Mouse (Mus musculus): Measurements from ENCODE around the gene Fbxw4. TPM values are rescaled to one million over a fixed set of nuclear protein-coding genes. Genes with fewer than 3 reads are reported as not detected.

Gene Fbxw4
- total RNA-seq, 2 experiments from 2014 or later, result 23.3 to 24.7 TPM

DNA sequence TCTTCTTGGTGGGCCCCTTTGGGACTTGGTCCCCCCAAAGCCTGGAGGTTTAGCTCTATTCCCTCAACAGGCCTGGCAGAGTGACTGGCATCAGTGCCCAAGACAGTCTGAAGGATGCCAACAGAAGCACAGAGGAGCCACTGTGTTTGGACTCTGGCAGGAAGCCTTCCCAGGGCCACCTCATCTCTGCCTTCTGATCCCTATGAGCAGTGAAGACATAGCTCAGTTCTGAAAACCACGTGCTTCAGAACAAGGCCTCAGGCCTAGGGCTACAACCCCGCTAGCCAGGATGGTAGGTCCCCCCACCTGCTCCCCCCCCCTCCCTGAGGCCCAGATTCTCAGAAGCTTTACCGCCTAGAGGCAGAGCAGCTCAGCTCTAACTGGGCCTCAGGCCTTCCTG is 45.2 kb downstream of the Fbxw4 start:
- DNase-seq, result no peak

- DNase-seq, result peak; percentile 34
Observed at GRCm38 (mm10) chr19:45614375-45614774, 45.7 kb downstream of the Fbxw4 start.

GRCm38 (mm10) chr19:45610823-45611222 is 49.3 kb downstream of the Fbxw4 start:
- DNase-seq, result no peak

DNA sequence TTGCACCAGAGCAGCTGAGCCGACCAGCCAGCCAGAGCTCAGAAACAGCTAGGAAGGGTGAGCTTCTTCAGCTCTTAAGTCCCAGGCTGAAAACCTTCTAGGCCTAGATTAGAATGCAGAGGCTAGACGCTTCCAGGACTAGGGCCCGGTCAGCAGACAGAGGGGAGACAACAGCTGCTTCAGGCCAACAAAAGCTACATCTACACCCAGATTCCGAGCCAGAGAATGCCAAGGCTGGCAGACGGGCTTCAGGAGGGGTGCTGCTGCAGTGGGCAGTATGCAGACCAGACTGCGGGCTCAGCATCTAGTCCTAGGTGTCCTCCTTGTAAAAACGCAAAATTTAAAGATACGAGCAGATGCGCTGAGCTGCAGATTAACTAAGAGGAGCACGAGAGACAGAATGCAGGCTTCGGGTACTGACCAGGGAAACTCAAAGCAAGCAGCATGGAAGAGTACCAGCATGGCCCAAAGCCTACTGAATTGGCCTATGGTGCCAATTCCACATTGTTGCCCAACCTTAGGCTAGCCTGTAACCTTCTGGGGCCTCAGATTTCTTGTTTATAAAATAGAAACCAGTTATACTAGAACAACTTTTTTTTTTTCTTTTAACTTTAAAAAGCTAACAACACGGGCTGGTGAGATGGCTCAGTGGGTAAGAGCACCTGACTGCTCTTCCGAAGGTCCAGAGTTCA is 51.3 kb downstream of the Fbxw4 start:
- DNase-seq, result no peak

DNA sequence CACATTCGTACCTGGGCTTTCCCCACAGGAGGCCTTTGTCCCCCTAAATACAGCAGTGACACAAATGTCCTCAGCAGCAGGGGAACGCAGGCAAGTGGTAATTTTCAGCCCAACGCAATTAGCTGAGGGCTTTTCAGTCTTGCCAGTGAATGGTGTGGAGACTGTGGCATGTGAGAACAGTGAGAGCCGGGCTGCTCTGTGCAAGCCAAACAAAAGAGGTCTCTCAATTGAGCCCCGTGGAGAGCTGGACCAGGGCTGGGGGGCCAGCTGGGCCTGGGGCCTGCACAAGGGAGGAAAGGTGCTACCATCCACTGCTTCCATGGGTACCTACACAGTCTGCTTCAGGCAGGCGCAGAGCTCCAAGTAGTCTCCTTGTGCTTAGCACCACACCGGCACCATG is 52.6 kb downstream of the Fbxw4 start:
- DNase-seq, result no peak

- no peak for DNase-seq
Observed at GRCm38 (mm10) chr19:45606701-45607100, 53.4 kb downstream of the Fbxw4 start.

- no peak for DNase-seq
Observed at GRCm38 (mm10) chr19:45602606-45603005, 57.5 kb downstream of the Fbxw4 start.

- no peak for DNase-seq
Observed at GRCm38 (mm10) chr19:45597106-45597505, 63.0 kb downstream of the Fbxw4 start.

DNA sequence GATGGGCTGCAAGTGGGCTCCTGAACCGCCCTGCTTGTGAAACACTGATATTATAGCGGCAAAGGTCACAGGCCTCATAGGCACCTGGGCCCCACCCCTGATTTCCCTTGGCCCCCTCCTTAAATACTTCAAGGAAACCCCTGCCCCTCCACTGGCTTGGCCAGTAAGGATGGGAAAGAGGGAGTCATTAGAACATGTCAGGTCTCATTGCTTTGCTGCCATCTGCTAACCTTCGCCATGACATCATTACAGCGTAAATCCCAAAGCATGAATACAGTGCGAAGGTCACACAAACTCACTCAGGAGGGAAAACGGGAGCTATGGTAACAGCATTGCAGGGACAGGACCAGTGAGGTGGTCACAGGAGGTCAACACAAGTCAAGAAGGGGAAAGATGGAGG is 63.7 kb downstream of the Fbxw4 start:
- DNase-seq, result no peak

DNA sequence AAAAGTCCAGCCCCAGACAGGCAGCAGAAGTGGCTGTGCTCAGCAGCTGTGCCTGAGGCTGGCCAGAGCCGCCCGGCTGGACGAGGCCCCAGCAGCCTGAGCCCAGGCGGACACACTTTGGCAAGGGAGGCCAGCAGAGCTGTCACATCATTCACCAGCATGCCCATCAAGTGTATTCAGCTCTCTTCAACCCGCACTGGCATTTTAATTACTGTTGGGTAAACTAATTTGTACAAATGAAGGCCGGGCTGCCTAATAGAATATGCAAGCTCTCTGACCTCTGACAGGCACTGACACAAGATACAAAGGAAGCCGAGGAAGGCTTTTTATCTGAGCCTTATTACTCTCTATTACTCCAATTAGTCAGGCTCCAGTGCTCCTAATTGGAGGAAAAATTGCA is 64.1 kb downstream of the Fbxw4 start:
- DNase-seq, result peak; percentile 52

DNA sequence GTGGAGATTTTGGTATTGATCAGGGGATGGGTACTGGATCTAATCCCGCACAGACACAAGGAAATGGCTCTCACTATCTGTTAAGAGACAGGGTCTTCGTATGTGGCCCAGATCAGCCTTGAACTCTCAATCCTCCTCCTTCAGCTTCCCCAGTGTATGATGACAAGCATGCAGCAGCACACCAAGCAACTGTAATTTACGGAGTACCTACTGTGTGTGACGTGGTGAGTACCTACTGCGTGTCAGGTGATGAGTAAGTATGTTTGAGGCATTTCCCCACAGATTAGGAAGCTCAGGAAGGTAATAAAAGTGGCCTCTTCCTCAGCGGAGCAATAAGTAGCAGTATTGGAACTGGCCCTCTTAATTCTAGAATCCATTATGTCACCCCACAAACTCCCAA is 64.6 kb downstream of the Fbxw4 start:
- no peak for DNase-seq

- DNase-seq, result no peak
Observed at GRCm38 (mm10) chr19:45594079-45594478, 66.0 kb downstream of the Fbxw4 start.

GRCm38 (mm10) chr19:45592916-45593315 is 67.2 kb downstream of the Fbxw4 start:
- DNase-seq, result no peak

DNA sequence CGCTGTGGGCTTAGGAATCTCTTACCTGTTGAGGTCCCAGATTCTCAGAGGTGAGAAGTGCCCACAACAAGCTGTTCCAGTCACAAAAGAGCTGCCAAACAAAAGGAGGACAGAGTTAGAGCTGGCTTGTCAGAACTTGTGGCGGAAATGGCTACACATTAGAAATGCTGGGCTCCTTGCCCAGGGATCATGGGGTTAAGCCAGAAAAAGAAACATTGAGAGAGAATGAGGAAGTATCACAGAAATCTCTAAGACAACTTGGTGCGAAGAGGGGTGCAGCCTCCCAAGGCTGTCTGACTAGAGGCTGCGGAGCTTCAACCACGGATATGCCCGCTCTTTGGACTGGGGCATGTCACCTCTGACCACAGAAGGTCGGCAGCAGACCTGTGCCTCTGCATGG is 68.4 kb downstream of the Fbxw4 start:
- DNase-seq, result peak; percentile 57

DNA sequence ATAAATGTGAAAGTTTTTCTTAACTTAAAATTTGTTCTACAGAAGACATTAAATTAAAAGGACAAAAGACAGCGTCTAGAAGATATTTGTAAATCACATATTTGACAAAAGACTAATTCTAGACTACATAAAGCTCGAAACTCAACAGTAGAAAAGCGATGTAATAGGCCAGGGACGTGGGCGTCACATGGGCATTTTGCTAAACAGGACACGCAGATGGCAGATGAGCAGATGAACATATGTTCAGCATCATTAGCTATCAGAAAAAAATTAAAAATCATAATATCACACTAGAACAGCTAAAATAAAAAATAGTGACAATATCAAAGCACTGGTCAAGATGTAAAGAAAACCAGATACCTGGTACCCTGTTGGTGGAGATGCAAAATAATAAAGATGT is 70.4 kb downstream of the Fbxw4 start:
- DNase-seq, result no peak

- no peak for DNase-seq
Observed at GRCm38 (mm10) chr19:45587509-45588292, 72.4 kb downstream of the Fbxw4 start.

GRCm38 (mm10) chr19:45586850-45587249 is 73.3 kb downstream of the Fbxw4 start:
- DNase-seq, result no peak

DNA sequence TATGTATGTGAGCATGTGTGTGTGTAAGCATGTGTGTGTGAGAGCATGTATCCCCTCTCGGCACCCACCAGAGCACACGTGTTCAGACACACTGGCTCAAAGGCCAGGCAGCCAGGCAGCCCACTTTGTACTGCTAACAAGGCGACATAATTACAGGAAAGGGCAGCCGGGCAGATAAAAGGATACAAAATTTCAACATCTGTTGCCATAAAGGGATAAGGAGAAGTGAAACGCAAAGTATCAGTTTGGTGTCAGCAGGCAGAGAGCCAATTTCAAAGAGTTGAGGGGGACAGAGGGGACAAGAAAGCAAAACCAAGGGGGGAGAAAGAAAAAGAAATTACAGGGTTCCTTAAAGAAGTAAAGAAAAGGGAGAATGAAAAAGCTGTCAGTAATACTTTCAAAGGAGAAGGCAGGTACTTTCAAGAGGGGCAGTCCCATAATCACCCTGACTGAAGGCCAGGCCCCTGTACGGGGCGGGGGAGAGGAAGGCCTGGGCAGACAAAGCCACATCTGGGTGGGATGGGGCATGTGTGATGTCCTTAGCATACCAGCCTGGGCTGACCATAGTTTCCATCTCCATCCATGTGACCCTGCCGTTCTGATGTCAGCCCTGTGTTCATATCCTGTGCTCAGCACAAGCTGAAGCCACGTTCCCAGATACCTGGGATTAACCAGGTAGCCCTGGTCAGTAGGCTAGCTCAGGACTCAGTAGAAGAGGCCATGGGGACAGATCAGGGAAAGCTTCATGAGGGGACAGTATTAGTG is 75.1 kb downstream of the Fbxw4 start:
- DNase-seq, result no peak

DNA sequence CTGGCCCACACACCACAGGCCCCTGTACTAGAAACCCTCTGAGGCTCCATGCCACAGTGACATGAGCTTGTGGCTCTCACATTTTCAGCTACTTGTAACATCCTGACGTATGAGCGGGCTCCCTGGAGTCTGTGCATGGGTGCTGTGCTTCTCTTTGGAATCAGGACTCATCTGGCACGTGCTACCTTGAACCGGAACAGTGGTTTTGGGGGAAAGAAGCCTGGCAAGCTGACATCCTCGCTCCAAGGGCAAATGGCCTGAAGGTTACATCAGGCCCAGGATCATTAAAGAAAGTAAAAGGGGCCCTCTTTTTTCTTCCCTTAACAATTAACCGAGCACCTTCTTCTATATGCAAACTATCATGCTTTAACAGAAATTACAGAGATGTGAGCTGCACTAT is 77.0 kb downstream of the Fbxw4 start:
- DNase-seq, result no peak

DNA sequence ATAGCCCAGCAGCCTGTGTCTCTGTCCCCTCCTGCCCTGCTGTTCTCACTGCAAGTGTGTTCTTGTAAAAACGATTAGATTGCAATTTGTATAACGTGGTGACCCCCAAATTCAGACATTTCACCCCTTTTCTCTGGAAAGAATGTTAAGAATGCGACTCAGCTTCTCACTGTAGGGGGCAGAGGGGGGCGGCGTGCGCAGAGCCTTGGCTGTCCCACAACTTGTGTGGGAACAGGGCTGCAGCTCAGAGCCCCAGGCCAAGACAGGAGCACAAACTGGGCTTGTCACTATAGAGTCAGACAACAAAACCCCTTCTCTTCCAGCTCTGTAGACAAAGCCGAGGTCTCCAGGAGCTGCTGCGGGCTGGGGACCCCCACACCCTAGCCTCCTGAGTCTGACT is 78.0 kb downstream of the Fbxw4 start:
- no peak for DNase-seq

DNA sequence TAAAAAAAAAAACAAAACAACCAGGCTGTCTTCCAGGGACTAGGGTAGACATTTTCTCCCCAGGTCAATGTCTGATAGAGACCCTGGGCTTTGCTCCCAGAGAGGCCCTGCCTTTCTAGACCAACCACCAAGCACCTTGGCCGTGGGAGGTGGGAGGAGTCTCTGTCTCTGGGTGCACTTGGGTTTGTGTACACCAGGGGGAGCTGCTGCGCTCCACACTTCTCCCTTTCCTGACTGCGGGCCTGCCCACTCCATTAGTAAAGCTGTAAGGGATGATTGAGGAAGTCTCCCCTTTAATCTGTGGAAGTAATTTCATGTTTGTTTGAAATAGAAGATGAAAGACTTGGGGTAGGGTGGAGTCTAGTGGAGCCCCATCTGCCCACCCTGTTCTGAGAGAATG is 78.9 kb downstream of the Fbxw4 start:
- peak; percentile 69 for DNase-seq

GRCm38 (mm10) chr19:45580235-45580634 is 79.9 kb downstream of the Fbxw4 start:
- DNase-seq, result no peak

- no peak for DNase-seq
Observed at GRCm38 (mm10) chr19:45579416-45579815, 80.7 kb downstream of the Fbxw4 start.
